Mouse (Mus musculus): ENCODE measurements around the gene Itpr2. TPM values are rescaled to one million over a fixed set of nuclear protein-coding genes. Genes with fewer than 3 reads are reported as not detected.

The Itpr2 gene
- polyA plus RNA-seq, 1 experiment: 6.6 TPM

- 95% methylated on average over 14 of the region's 14 CpGs for WGBS
- no peak overlapping the region for H3K4me3 ChIP-seq (replicated peaks; ENCODE audit: insufficient read depth, low read depth, low read length)
- TF ChIP-seq CTCF (IDR thresholded peaks at IDR 0.05; ENCODE audit: borderline replicate concordance, insufficient read depth, low read depth, low read length): no peak
- TF ChIP-seq POLR2A (IDR thresholded peaks at IDR 0.05; ENCODE audit: borderline replicate concordance, insufficient read depth, low read length): no peak
- no peaks in the 10 kb centered on the region for H3K27me3 ChIP-seq (ENCODE audit: control insufficient read depth, insufficient read depth, low read length)
- H3K4me1 ChIP-seq (ENCODE audit: control insufficient read depth, insufficient read depth, low read length): peaks cover 11% of the 10 kb centered on the region
- H3K27ac ChIP-seq (ENCODE audit: insufficient read depth, low read length): no peak overlapping the region
- DNase-seq: no peak
Observed at GRCm38 (mm10) chr6:146157099-146157498, 344.9 kb downstream of the Itpr2 start.

- peak in 1 of 2 experiments; percentile 36 for DNase-seq
- TF ChIP-seq POLR2A (IDR thresholded peaks at IDR 0.05; ENCODE audit: borderline replicate concordance, insufficient read depth, low read length): no peak
- no peak for TF ChIP-seq CTCF (IDR thresholded peaks at IDR 0.05; ENCODE audit: borderline replicate concordance, insufficient read depth, low read depth, low read length)
- no peak overlapping the region for H3K4me3 ChIP-seq (replicated peaks; ENCODE audit: insufficient read depth, low read depth, low read length)
- H3K27me3 ChIP-seq (ENCODE audit: control insufficient read depth, insufficient read depth, low read length): no peaks in the 10 kb centered on the region
- WGBS: 57% methylated on average over 6 of the region's 6 CpGs
- no peak overlapping the region for H3K27ac ChIP-seq (ENCODE audit: insufficient read depth, low read length)
- peaks cover 11% of the 10 kb centered on the region for H3K4me1 ChIP-seq (ENCODE audit: control insufficient read depth, insufficient read depth, low read length)
Observed at GRCm38 (mm10) chr6:146156536-146156935, 345.5 kb downstream of the Itpr2 start.

GRCm38 (mm10) chr6:146155156-146155734 lies 346.8 kb downstream of the Itpr2 start:
- no peaks in the 10 kb centered on the region for H3K27me3 ChIP-seq (ENCODE audit: control insufficient read depth, insufficient read depth, low read length)
- H3K4me3 ChIP-seq (replicated peaks; ENCODE audit: insufficient read depth, low read depth, low read length): no peak overlapping the region
- TF ChIP-seq CTCF (IDR thresholded peaks at IDR 0.05; ENCODE audit: borderline replicate concordance, insufficient read depth, low read depth, low read length) (peak; percentile 15; the same call in 1 of the 2 replicates), POLR2A (IDR thresholded peaks at IDR 0.05; ENCODE audit: borderline replicate concordance, insufficient read depth, low read length) (no peak)
- DNase-seq: no peak
- peaks cover 7% of the 10 kb centered on the region for H3K4me1 ChIP-seq (ENCODE audit: control insufficient read depth, insufficient read depth, low read length)
- H3K27ac ChIP-seq (ENCODE audit: insufficient read depth, low read length): no peak overlapping the region
- 82% methylated on average over 8 of the region's 8 CpGs for WGBS

GRCm38 (mm10) chr6:146152843-146153242 lies 349.2 kb downstream of the Itpr2 start:
- Histone ChIP-seq H3K27me3 (ENCODE audit: control insufficient read depth, insufficient read depth, low read length) (no peaks in the 10 kb centered on the region), H3K4me1 (ENCODE audit: control insufficient read depth, insufficient read depth, low read length) (peaks cover 7% of the 10 kb centered on the region), H3K27ac (ENCODE audit: insufficient read depth, low read length) (no peak overlapping the region), H3K4me3 (replicated peaks; ENCODE audit: insufficient read depth, low read depth, low read length) (no peak overlapping the region)
- TF ChIP-seq POLR2A (IDR thresholded peaks at IDR 0.05; ENCODE audit: borderline replicate concordance, insufficient read depth, low read length) (no peak), CTCF (IDR thresholded peaks at IDR 0.05; ENCODE audit: borderline replicate concordance, insufficient read depth, low read depth, low read length) (no peak)
- DNase-seq: peak; percentile 36 to 50
- WGBS: 80% methylated on average over 5 of the region's 5 CpGs

GRCm38 (mm10) chr6:146140966-146141585 lies 360.9 kb downstream of the Itpr2 start:
- DNase-seq: no peak
- Histone ChIP-seq H3K4me3 (replicated peaks; ENCODE audit: insufficient read depth, low read depth, low read length) (no peak overlapping the region), H3K4me1 (ENCODE audit: control insufficient read depth, insufficient read depth, low read length) (peaks cover 7% of the 10 kb centered on the region; the same call in 1 of the 2 replicates), H3K27me3 (ENCODE audit: control insufficient read depth, insufficient read depth, low read length) (no peaks in the 10 kb centered on the region), H3K27ac (ENCODE audit: insufficient read depth, low read length) (no peak overlapping the region)
- 87% methylated on average over 4 of the region's 4 CpGs for WGBS
- TF ChIP-seq POLR2A (IDR thresholded peaks at IDR 0.05; ENCODE audit: borderline replicate concordance, insufficient read depth, low read length) (no peak), CTCF (IDR thresholded peaks at IDR 0.05; ENCODE audit: borderline replicate concordance, insufficient read depth, low read depth, low read length) (no peak)

GRCm38 (mm10) chr6:146140171-146140570 lies 361.9 kb downstream of the Itpr2 start:
- Histone ChIP-seq H3K27me3 (ENCODE audit: control insufficient read depth, insufficient read depth, low read length) (no peaks in the 10 kb centered on the region), H3K4me3 (replicated peaks; ENCODE audit: insufficient read depth, low read depth, low read length) (no peak overlapping the region), H3K4me1 (ENCODE audit: control insufficient read depth, insufficient read depth, low read length) (peaks cover 7% of the 10 kb centered on the region; the same call in 1 of the 2 replicates), H3K27ac (ENCODE audit: insufficient read depth, low read length) (no peak overlapping the region)
- TF ChIP-seq POLR2A (IDR thresholded peaks at IDR 0.05; ENCODE audit: borderline replicate concordance, insufficient read depth, low read length) (no peak), CTCF (IDR thresholded peaks at IDR 0.05; ENCODE audit: borderline replicate concordance, insufficient read depth, low read depth, low read length) (no peak)
- peak in 1 of 2 experiments; percentile 3 for DNase-seq
- WGBS: 89% methylated on average over 6 of the region's 6 CpGs

- DNase-seq: peak; percentile 26 to 51
- Histone ChIP-seq H3K4me1 (ENCODE audit: control insufficient read depth, insufficient read depth, low read length) (peaks cover 7% of the 10 kb centered on the region; the same call in 1 of the 2 replicates), H3K4me3 (replicated peaks; ENCODE audit: insufficient read depth, low read depth, low read length) (no peak overlapping the region), H3K27me3 (ENCODE audit: control insufficient read depth, insufficient read depth, low read length) (no peaks in the 10 kb centered on the region), H3K27ac (ENCODE audit: insufficient read depth, low read length) (no peak overlapping the region)
- no peak for TF ChIP-seq POLR2A (IDR thresholded peaks at IDR 0.05; ENCODE audit: borderline replicate concordance, insufficient read depth, low read length)
- no peak for TF ChIP-seq CTCF (IDR thresholded peaks at IDR 0.05; ENCODE audit: borderline replicate concordance, insufficient read depth, low read depth, low read length)
- 24% methylated on average over 4 of the region's 4 CpGs for WGBS
Observed at GRCm38 (mm10) chr6:146136646-146137045, 365.4 kb downstream of the Itpr2 start.

GRCm38 (mm10) chr6:146136244-146136643 lies 365.8 kb downstream of the Itpr2 start:
- DNase-seq: no peak
- no peaks in the 10 kb centered on the region for H3K27me3 ChIP-seq (ENCODE audit: control insufficient read depth, insufficient read depth, low read length)
- 38% methylated on average over 7 of the region's 7 CpGs for WGBS
- TF ChIP-seq POLR2A (IDR thresholded peaks at IDR 0.05; ENCODE audit: borderline replicate concordance, insufficient read depth, low read length) (no peak), CTCF (IDR thresholded peaks at IDR 0.05; ENCODE audit: borderline replicate concordance, insufficient read depth, low read depth, low read length) (no peak)
- H3K4me3 ChIP-seq (replicated peaks; ENCODE audit: insufficient read depth, low read depth, low read length): no peak overlapping the region
- H3K4me1 ChIP-seq (ENCODE audit: control insufficient read depth, insufficient read depth, low read length): peaks cover 7% of the 10 kb centered on the region; the same call in 1 of the 2 replicates
- no peak overlapping the region; the same call in 1 of the 2 replicates for H3K27ac ChIP-seq (ENCODE audit: insufficient read depth, low read length)

Data from cerebellum, adult 2 months (tissue).